ENCODE assay signal across 26 mouse cellular contexts in genomic region chr14:45734530-45735410, GRCm38 (mm10).
"Had no signal": no experiment of that assay in that cellular context is flagged by ENCODE, and none has a peak within 500 bp of the region (broad histone marks: within the 10 kb centered on the region; RNA-seq: fewer than 3 reads in every experiment).

No protein-coding gene starts in this region.

- H3K4me3 ChIP-seq: heart, embryonic 10.5 days; heart, embryonic 12.5 days; hindbrain, embryonic 10.5 days; hindbrain, embryonic 13.5 days; hindbrain, embryonic 15.5 days; kidney, embryonic 15.5 days; limb, embryonic 10.5 days; limb, embryonic 12.5 days; liver, embryonic 13.5 days; liver, embryonic 15.5 days had no signal

- H3K27me3 ChIP-seq: heart, embryonic 12.5 days; hindbrain, embryonic 13.5 days; hindbrain, embryonic 15.5 days; kidney, embryonic 15.5 days; limb, embryonic 12.5 days; liver, embryonic 13.5 days; liver, embryonic 15.5 days had no signal

- H3K9me3 ChIP-seq: heart, embryonic 10.5 days; heart, embryonic 12.5 days; hindbrain, embryonic 10.5 days; hindbrain, embryonic 13.5 days; hindbrain, embryonic 15.5 days; kidney, embryonic 15.5 days; limb, embryonic 10.5 days; limb, embryonic 12.5 days; liver, embryonic 13.5 days; liver, embryonic 15.5 days had no signal

- H3K4me1 ChIP-seq: hindbrain, embryonic 13.5 days; hindbrain, embryonic 15.5 days; kidney, embryonic 15.5 days; limb, embryonic 12.5 days; liver, embryonic 13.5 days; liver, embryonic 15.5 days had no signal

- H3K9ac ChIP-seq: heart, embryonic 12.5 days; hindbrain, embryonic 13.5 days; hindbrain, embryonic 15.5 days; kidney, embryonic 15.5 days; limb, embryonic 12.5 days; liver, embryonic 13.5 days; liver, embryonic 15.5 days had no signal

- ATAC-seq: hindbrain, postnatal 0 days; intestine, embryonic 16.5 days had no signal

- H3K27ac ChIP-seq: heart, embryonic 10.5 days; hindbrain, embryonic 10.5 days; hindbrain, embryonic 13.5 days; hindbrain, embryonic 15.5 days; hindbrain, postnatal 0 days; kidney, embryonic 15.5 days; kidney, postnatal 0 days; limb, embryonic 10.5 days; limb, embryonic 12.5 days; liver, embryonic 13.5 days; liver, embryonic 15.5 days had no signal

- DNase-seq: gastrocnemius, postnatal 10 days; gastrocnemius, postnatal 25 days; heart, postnatal 10 days; heart, postnatal 4 days; kidney, adult 11 months; kidney, adult 2 months; kidney, adult 9 months; kidney, postnatal 14 days; kidney, postnatal 36 days; layer of hippocampus, adult 9-11 months; layer of hippocampus, postnatal 36 days; liver; liver, embryonic 13.5 days had no signal

- H3K4me2 ChIP-seq: heart, embryonic 12.5 days; hindbrain, embryonic 13.5 days; hindbrain, embryonic 15.5 days; kidney, embryonic 15.5 days; limb, embryonic 12.5 days; liver, embryonic 11.5 days; liver, embryonic 13.5 days; liver, embryonic 15.5 days had no signal

- H3K36me3 ChIP-seq: heart, embryonic 10.5 days; heart, embryonic 12.5 days; hindbrain, embryonic 10.5 days; hindbrain, embryonic 13.5 days; hindbrain, embryonic 15.5 days; kidney, embryonic 15.5 days; limb, embryonic 10.5 days; limb, embryonic 12.5 days; liver, embryonic 13.5 days; liver, embryonic 15.5 days had no signal
